Mouse (Mus musculus): ENCODE results near the gene Enkur. TPM values are rescaled to one million over a fixed set of nuclear protein-coding genes. Genes with fewer than 3 reads are reported as not detected.

Gene Enkur
- polyA plus RNA-seq, 1 experiment from 2014 or later: 1.9 TPM

DNA sequence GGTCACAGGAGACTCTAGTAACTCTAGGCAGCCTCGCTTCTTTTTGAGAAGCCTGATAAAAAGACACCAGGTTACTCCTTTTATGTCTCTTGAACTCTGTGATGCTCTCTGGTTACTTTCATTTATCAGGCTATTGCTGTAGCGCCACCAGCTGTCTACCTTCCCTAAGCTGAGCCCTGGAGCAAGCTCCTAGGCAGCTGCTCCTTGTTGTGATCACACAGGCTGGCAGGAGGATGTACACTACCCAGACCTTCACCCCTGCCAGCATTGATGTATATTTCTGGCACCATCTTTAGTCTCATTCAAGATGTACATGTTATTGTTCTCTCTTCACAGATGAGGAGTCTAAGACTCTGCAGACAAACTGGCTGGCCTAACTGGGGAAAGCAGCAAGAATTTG, 25.1 kb upstream of the Enkur start:
- ChIA-PET POLR2A (no interaction called here), CTCF (interaction anchor here (0.9 to 1.6 kb wide), 3 partner anchors 14 to 31 kb away, joined by 4 to 5 read pairs (median 5); no protein-coding TSS in a partner anchor)
- ATAC-seq (no peak), DNase-seq (ENCODE audit: low read depth, low spot score) (no peak)
- in situ Hi-C loops (cut with MboI; ENCODE audit: low pct_unique_long_range_greater_than_20kb): no loop called here
- TF ChIP-seq CTCF (IDR thresholded peaks at IDR 0.05): no peak
- no peaks in the 10 kb centered on the region for H3K27me3 ChIP-seq

DNA sequence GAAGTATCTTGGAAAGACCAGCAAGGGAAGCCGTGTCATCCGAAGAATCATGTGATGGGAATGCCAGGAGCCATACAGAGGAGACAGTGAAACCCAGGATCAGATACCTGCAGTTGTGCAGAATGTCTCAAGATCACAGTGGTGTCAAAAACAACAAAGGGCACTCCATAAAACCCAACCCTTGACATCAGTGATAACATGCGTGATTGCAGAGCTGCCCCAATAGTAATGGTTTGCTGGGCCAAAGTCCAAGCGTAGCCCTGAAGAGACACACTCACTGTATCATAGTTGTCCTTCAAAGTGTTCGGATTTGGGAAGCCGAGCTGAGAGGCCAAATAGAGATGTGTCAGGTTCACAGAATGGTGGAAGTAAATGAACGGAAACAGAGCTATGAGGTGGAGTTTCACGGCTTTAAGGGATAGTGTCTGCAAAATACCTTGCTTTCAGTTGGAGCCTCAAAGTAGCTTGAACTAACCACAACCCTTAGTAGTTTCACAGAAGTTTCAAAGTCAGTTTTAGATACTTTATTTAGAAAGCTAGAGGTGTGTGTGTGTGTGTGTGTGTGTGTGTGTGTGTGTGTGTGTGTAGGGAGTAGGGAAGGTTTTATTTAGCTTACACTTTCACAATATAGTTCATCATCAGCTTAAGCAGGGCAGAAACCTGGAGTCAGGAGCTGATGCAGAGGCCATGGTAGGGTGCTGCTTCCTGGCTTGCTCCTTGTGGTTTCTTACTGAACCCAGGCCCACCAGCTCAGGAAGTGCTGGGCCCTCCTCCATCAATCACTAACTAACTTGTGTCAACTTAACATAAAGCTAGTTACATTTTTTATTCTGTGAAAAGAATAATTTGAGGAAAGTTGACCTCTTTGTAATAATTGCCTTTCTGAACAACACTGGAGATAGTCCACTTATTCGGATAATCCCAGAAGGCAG, 17.6 kb upstream of the Enkur start:
- no peak for DNase-seq (ENCODE audit: low read depth, low spot score)
- no peaks in the 10 kb centered on the region for H3K27me3 ChIP-seq
- ChIA-PET POLR2A (no interaction called here), CTCF (interaction anchor here (0.6 to 1.6 kb wide), 4 partner anchors 9 to 56 kb away, joined by 3 to 4 read pairs (median 3); no protein-coding TSS in a partner anchor)
- ATAC-seq: no peak
- TF ChIP-seq CTCF (IDR thresholded peaks at IDR 0.05): no peak
- in situ Hi-C loops (cut with MboI; ENCODE audit: low pct_unique_long_range_greater_than_20kb): no loop called here

- ATAC-seq (no peak), DNase-seq (ENCODE audit: low read depth, low spot score) (no peak)
- no peak for TF ChIP-seq CTCF (IDR thresholded peaks at IDR 0.05)
- H3K27me3 ChIP-seq: no peaks in the 10 kb centered on the region
- POLR2A ChIA-PET: no interaction called here
- in situ Hi-C loops (cut with MboI; ENCODE audit: low pct_unique_long_range_greater_than_20kb): no loop called here
- CTCF ChIA-PET: interaction anchor here (5.3 kb wide), 1 partner anchor 47 kb away, joined by 30 read pairs; no protein-coding TSS in a partner anchor
These were observed 10.1 kb upstream of the Enkur start for GRCm38 (mm10) chr2:21215284-21215683.

DNA sequence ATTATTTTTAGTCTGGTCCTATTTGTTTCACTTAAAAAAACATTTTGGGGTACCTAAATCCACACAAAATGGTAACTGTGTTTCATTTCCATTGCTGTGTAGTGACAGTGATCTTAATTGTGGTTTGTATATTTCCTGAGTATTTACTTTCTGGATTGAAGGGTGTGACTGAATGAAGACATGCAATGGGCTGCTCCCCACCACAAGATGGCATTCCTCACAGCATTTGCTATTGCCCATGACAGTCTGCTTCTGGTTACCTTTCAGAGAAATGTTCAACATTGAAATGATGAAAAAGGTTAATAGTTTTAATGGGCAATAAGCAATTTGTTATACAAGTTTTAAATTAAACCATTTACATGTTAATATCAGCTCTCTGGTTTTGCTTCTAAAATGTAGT, 9.2 kb upstream of the Enkur start:
- H3K27me3 ChIP-seq: no peaks in the 10 kb centered on the region
- CTCF ChIA-PET: interaction anchor here (0.9 to 5.3 kb wide), 6 partner anchors 9 to 52 kb away, joined by 3 to 30 read pairs (median 4); no protein-coding TSS in a partner anchor
- in situ Hi-C loops (cut with MboI; ENCODE audit: low pct_unique_long_range_greater_than_20kb): loop anchor here (5.0 kb wide), 1 partner anchor 43 kb away; no protein-coding TSS in a partner anchor
- POLR2A ChIA-PET: no interaction called here
- DNase-seq (ENCODE audit: low read depth, low spot score): no peak
- no peak for ATAC-seq
- peak; percentile 74 for TF ChIP-seq CTCF (IDR thresholded peaks at IDR 0.05)

DNA sequence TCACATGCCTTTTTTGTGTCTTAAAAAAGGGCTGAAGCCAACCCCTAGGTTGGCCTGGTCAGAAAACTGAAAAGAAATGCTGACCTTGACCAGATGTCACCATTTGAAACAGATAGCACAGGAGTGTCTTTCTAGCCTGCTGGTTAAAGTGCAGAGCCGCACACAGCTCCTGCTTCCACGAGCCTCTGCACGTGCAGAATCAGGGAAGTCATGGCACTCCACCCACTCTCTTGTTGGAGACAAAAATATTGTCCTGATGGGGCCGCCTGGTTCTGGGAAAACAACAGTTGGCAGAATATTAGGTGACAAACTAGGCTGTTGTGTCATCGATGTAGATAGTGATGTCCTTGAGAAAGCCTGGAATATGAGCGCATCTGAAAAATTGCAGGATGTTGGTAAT, 6.2 kb upstream of the Enkur start:
- ATAC-seq (no peak), DNase-seq (ENCODE audit: low read depth, low spot score) (no peak)
- in situ Hi-C loops (cut with MboI; ENCODE audit: low pct_unique_long_range_greater_than_20kb): loop anchor here (5.0 kb wide), 1 partner anchor 46 kb away; no protein-coding TSS in a partner anchor
- ChIA-PET POLR2A (no interaction called here), CTCF (interaction anchor here (5.3 kb wide), 1 partner anchor 51 kb away, joined by 30 read pairs; no protein-coding TSS in a partner anchor)
- TF ChIP-seq CTCF (IDR thresholded peaks at IDR 0.05): no peak
- H3K27me3 ChIP-seq: no peaks in the 10 kb centered on the region

DNA sequence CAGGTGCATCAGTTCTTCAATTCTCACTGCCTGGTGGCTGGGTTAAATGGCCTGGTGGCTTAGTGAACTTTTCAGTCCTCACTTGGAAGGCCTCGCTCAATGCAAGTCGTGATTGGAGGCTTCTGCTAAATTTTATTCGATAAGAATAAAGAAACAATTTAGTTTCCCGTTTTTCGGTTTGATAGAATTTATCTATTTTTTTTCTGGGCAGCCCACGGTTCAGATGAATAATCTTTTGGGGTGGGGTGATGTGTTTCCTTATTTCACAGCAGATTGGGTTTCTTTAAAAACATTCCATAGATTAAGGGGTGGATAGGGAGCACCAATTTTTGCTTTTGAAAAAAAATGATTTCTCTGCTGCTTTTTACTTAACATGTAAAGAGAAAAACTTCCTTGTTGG, 1.1 kb upstream of the Enkur start:
- no peak for TF ChIP-seq CTCF (IDR thresholded peaks at IDR 0.05)
- ATAC-seq: no peak
- ChIA-PET CTCF (interaction anchor here (0.9 kb wide), 2 partner anchors 55 to 323 kb away, joined by 3 to 4 read pairs; no protein-coding TSS in a partner anchor), POLR2A (no interaction called here)
- in situ Hi-C loops (cut with MboI; ENCODE audit: low pct_unique_long_range_greater_than_20kb): no loop called here
- no peak for DNase-seq (ENCODE audit: low read depth, low spot score)
- H3K27me3 ChIP-seq: no peaks in the 10 kb centered on the region

- CTCF ChIA-PET: interaction anchor here (0.9 kb wide), 1 partner anchor 323 kb away, joined by 4 read pairs; no protein-coding TSS in a partner anchor
- ATAC-seq (peak; percentile 70), DNase-seq (ENCODE audit: low read depth, low spot score) (peak; percentile 24)
- no peaks in the 10 kb centered on the region for H3K27me3 ChIP-seq
- POLR2A ChIA-PET: no interaction called here
- in situ Hi-C loops (cut with MboI; ENCODE audit: low pct_unique_long_range_greater_than_20kb): no loop called here
- TF ChIP-seq CTCF (IDR thresholded peaks at IDR 0.05): no peak
These were observed 630 bp upstream of the Enkur start for GRCm38 (mm10) chr2:21205831-21206159.

GRCm38 (mm10) chr2:21202754-21203153, 2.4 kb downstream of the Enkur start:
- CTCF ChIA-PET: interaction anchor here (1.5 to 3.0 kb wide), 2 partner anchors 59 to 242 kb away, joined by 3 to 9 read pairs; no protein-coding TSS in a partner anchor
- no peaks in the 10 kb centered on the region for H3K27me3 ChIP-seq
- POLR2A ChIA-PET: interaction anchor here (1.2 kb wide), 1 partner anchor 34 kb away, joined by 3 read pairs; no protein-coding TSS in a partner anchor
- in situ Hi-C loops (cut with MboI; ENCODE audit: low pct_unique_long_range_greater_than_20kb): no loop called here
- no peak for DNase-seq (ENCODE audit: low read depth, low spot score)
- TF ChIP-seq CTCF (IDR thresholded peaks at IDR 0.05): no peak
- ATAC-seq: no peak

DNA sequence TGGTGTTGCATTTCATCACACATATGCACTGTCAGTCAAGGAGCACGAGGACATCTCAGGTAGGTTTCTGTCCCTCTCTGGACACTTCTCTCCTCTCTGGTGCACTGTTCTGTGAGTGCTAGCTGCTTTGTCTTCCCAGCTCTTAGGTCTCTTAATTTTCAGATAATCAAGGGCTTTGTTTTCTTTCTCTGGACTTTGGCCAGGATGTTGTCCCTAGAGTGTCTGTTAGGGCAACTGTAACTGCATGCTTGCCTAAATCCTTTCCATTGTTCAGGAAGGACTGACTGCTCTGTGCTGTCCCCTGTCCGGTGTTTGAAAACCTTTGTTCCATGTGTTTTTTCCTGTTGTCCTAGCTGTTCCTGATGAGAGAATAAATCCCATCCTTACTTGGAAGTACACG, 6.1 kb downstream of the Enkur start:
- in situ Hi-C loops (cut with MboI; ENCODE audit: low pct_unique_long_range_greater_than_20kb): no loop called here
- ATAC-seq: no peak
- CTCF ChIA-PET: no interaction called here
- POLR2A ChIA-PET: no interaction called here
- no peak for DNase-seq (ENCODE audit: low read depth, low spot score)
- no peak for TF ChIP-seq CTCF (IDR thresholded peaks at IDR 0.05)
- H3K27me3 ChIP-seq: no peaks in the 10 kb centered on the region

DNA sequence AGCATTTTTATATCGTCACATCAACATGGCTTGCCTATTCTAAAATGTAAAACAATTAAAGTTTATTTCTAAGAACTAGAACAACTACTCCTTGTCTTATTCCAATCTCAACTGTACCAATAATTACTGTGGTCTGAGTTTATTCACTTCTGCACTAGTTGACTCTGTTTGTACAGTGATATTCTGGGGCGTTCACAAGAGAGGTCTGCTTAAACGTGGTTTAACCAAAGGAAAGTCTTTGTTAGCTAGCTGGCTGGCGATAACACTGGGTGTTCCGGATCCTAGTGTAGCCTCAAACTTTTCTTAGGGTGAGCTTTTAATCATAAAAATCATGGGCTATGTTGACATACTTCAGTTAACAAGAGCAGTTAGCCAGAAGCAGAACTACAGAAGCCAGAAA, 9.9 kb downstream of the Enkur start:
- DNase-seq (ENCODE audit: low read depth, low spot score): no peak
- no peak for ATAC-seq
- TF ChIP-seq CTCF (IDR thresholded peaks at IDR 0.05): no peak
- ChIA-PET CTCF (no interaction called here), POLR2A (no interaction called here)
- in situ Hi-C loops (cut with MboI; ENCODE audit: low pct_unique_long_range_greater_than_20kb): no loop called here
- no peaks in the 10 kb centered on the region for H3K27me3 ChIP-seq

DNA sequence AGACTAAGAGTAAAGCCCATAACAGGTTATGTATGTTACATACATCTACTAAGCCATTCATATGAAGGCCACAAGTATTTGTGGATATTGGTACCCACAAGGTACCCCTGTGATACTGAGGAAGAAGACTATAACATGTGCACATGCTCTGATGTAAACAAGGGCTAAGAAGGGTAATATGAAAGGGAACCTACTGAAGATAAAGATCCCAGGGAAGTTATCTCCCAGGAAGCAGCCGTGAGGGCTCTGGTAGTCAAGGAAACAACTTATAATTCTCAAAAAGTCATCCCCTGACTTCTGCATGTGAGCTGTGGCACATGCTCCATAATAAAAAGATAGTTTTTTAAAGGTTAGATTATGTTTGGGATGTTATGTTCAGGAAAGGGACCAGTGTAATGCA, 13.9 kb downstream of the Enkur start:
- CTCF ChIA-PET: interaction anchor here (1.0 to 1.4 kb wide), 3 partner anchors 8 to 293 kb away, joined by 3 to 4 read pairs (median 3); no protein-coding TSS in a partner anchor
- ATAC-seq (no peak), DNase-seq (ENCODE audit: low read depth, low spot score) (no peak)
- no peak for TF ChIP-seq CTCF (IDR thresholded peaks at IDR 0.05)
- H3K27me3 ChIP-seq: no peaks in the 10 kb centered on the region
- POLR2A ChIA-PET: no interaction called here
- in situ Hi-C loops (cut with MboI; ENCODE audit: low pct_unique_long_range_greater_than_20kb): no loop called here
